Mouse (Mus musculus): ENCODE data around the gene Helq. TPM values are rescaled to one million over a fixed set of nuclear protein-coding genes. Genes with fewer than 3 reads are reported as not detected.

Gene Helq
- total and polyA plus RNA-seq, 2 experiments from 2014 or later = 9.0 to 17.9 TPM

DNA sequence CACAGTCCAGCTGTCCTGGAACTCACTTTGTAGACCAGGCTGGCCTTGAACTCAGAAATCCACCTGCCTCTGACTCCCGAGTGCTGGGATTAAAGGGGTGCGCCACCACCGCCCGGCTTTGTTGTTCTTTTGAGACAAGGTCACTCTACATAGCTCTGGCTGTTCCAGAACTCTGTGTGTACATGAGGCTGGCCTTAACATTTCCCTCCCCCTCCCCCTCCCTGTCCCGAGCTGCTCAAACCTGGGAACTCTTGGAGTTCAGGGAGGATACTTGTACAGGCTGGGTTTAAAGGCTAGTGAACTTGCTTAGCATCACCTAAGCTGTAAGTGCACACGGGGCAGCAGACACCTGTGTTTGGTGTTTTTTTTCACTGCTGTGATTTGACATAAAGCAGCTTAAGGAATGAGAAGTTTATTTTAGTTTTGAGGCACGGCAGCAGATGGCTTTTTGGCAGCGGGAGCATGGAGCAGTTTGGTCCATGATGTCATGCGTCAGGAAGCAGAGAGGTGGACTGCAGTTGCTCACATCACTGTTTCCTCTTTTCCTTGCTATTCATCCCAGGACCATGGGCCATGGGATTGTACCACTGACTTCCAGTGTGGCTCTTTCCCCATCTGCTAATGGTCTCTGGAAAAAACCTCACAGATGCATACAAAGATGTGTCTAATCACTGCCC lies 37.6 kb upstream of the Helq start:
- ATAC-seq (no peak), DNase-seq (no peak)
- no peak for TF ChIP-seq CTCF (IDR thresholded peaks at IDR 0.05; ENCODE audit: low read depth)
- Histone ChIP-seq H3K4me3 (ENCODE audit: low read depth, low read length) (no peak overlapping the region), H3K9ac (no peak overlapping the region), H3K36me3 (ENCODE audit: insufficient read depth) (no peaks in the 10 kb centered on the region), H3K27ac (ENCODE audit: low read depth, low read length) (no peak overlapping the region), H3K4me1 (ENCODE audit: insufficient read depth) (no peaks in the 10 kb centered on the region), H3K4me2 (ENCODE audit: low read depth) (no peak overlapping the region), H3K9me3 (ENCODE audit: low read length) (no peaks in the 10 kb centered on the region), H3K27me3 (ENCODE audit: insufficient read depth, low read length) (no peaks in the 10 kb centered on the region)
- 68% methylated on average over 9 of the region's 9 CpGs for WGBS

DNA sequence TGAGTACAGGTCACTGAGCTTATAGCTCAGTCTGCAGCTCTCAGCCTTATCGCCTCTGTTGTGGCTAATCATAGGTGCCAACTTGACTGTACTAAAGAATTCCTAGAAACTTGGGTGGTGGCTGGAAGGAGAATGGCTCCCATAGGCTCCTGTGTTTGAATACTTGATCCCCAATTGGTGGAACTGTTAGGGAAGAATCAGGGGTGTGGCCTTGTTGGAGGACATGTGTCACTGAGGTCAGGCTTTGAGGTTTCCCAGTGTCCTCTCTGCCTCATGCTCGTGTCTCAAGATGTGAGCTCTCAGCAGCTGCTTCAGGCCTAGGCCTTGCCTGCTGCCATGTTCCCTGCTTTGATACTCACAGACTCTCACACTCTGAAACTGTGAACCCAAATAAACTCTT lies 35.4 kb upstream of the Helq start:
- H3K27me3 ChIP-seq (ENCODE audit: insufficient read depth, low read length) = no peaks in the 10 kb centered on the region
- H3K4me2 ChIP-seq (ENCODE audit: low read depth) = no peak overlapping the region
- ATAC-seq (no peak), DNase-seq (no peak)
- no peaks in the 10 kb centered on the region for H3K9me3 ChIP-seq (ENCODE audit: low read length)
- no peak overlapping the region for H3K4me3 ChIP-seq (ENCODE audit: low read depth, low read length)
- no peaks in the 10 kb centered on the region for H3K4me1 ChIP-seq (ENCODE audit: insufficient read depth)
- no peak overlapping the region for H3K27ac ChIP-seq (ENCODE audit: low read depth, low read length)
- 91% methylated on average over 2 of the region's 2 CpGs for WGBS
- no peaks in the 10 kb centered on the region for H3K36me3 ChIP-seq (ENCODE audit: insufficient read depth)
- TF ChIP-seq CTCF (IDR thresholded peaks at IDR 0.05; ENCODE audit: low read depth) = no peak
- H3K9ac ChIP-seq = no peak overlapping the region

DNA sequence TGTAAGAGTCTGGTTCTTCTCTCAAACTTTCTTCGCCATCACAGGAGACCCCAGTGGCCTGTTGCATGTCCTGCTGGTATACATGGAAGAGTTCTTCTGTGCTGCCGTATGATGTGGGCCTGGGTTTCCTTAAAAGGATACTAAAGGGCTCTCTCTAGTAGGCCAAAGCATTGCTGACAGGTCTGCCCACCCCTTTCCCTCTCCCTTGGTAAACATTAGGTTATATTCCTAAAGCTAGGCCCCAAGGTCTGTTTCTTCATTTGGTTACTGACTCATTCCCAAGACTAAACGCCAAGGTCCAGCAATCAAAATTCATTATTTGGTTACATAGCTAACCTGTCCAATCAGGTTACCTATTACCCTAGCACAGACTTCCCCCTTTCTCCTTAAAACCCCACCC lies 34.3 kb upstream of the Helq start:
- WGBS = 89% methylated on average over 3 of the region's 3 CpGs
- H3K27me3 ChIP-seq (ENCODE audit: insufficient read depth, low read length) = no peaks in the 10 kb centered on the region
- H3K9me3 ChIP-seq (ENCODE audit: low read length) = no peaks in the 10 kb centered on the region
- H3K36me3 ChIP-seq (ENCODE audit: insufficient read depth) = no peaks in the 10 kb centered on the region
- no peak overlapping the region for H3K4me3 ChIP-seq (ENCODE audit: low read depth, low read length)
- ATAC-seq (no peak), DNase-seq (no peak)
- no peak overlapping the region for H3K27ac ChIP-seq (ENCODE audit: low read depth, low read length)
- no peaks in the 10 kb centered on the region for H3K4me1 ChIP-seq (ENCODE audit: insufficient read depth)
- no peak overlapping the region for H3K4me2 ChIP-seq (ENCODE audit: low read depth)
- no peak overlapping the region for H3K9ac ChIP-seq
- no peak for TF ChIP-seq CTCF (IDR thresholded peaks at IDR 0.05; ENCODE audit: low read depth)

DNA sequence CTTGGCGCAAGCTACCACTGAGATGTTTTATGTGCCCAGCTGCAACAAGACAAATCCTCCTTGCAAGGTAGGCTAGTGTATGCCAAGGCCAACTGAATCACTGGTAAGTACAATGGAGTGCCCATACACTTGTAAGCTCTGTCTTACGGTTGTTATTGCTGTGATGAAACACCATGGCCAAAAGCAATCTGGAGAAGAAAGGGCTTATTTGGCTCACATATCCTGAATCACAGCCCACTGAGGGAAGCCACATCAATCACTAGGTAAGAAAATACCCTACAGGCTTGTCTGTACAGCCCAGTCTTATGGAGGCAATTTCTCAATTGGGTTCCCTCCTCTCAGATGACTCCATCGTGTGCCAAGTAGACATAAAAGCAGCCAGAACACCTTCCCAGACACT lies 30.3 kb upstream of the Helq start:
- Histone ChIP-seq H3K27me3 (ENCODE audit: insufficient read depth, low read length) (no peaks in the 10 kb centered on the region), H3K9ac (no peak overlapping the region), H3K4me3 (ENCODE audit: low read depth, low read length) (no peak overlapping the region), H3K27ac (ENCODE audit: low read depth, low read length) (no peak overlapping the region), H3K9me3 (ENCODE audit: low read length) (no peaks in the 10 kb centered on the region), H3K4me1 (ENCODE audit: insufficient read depth) (no peaks in the 10 kb centered on the region), H3K4me2 (ENCODE audit: low read depth) (no peak overlapping the region), H3K36me3 (ENCODE audit: insufficient read depth) (no peaks in the 10 kb centered on the region)
- ATAC-seq (no peak), DNase-seq (no peak)
- TF ChIP-seq CTCF (IDR thresholded peaks at IDR 0.05; ENCODE audit: low read depth) = no peak
- 83% methylated on average over 3 of the region's 3 CpGs for WGBS

DNA sequence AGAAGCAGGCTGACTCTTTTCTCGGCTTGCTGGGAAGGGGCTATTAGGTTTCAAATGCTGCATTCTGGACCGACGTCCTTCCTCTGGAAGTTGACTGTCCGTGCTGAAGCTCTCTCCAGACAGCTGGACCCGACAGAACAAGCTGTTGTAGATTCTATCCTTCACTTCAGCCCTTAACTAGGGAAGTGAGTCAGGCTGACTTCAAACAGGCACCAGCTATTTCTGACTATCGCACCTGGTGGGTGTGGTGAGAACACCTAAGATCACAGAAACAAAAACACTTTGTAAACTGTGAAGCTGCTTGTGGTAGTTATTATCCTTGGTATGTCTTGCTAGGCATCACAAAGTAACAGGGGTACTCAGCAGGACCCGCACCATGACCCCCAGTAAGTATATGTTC lies 28.1 kb upstream of the Helq start:
- Histone ChIP-seq H3K27ac (ENCODE audit: low read depth, low read length) (no peak overlapping the region), H3K9ac (no peak overlapping the region), H3K27me3 (ENCODE audit: insufficient read depth, low read length) (no peaks in the 10 kb centered on the region), H3K9me3 (ENCODE audit: low read length) (no peaks in the 10 kb centered on the region), H3K36me3 (ENCODE audit: insufficient read depth) (no peaks in the 10 kb centered on the region), H3K4me3 (ENCODE audit: low read depth, low read length) (no peak overlapping the region), H3K4me2 (ENCODE audit: low read depth) (no peak overlapping the region), H3K4me1 (ENCODE audit: insufficient read depth) (no peaks in the 10 kb centered on the region)
- no peak for TF ChIP-seq CTCF (IDR thresholded peaks at IDR 0.05; ENCODE audit: low read depth)
- ATAC-seq (no peak), DNase-seq (no peak)
- WGBS = 77% methylated on average over 7 of the region's 7 CpGs

DNA sequence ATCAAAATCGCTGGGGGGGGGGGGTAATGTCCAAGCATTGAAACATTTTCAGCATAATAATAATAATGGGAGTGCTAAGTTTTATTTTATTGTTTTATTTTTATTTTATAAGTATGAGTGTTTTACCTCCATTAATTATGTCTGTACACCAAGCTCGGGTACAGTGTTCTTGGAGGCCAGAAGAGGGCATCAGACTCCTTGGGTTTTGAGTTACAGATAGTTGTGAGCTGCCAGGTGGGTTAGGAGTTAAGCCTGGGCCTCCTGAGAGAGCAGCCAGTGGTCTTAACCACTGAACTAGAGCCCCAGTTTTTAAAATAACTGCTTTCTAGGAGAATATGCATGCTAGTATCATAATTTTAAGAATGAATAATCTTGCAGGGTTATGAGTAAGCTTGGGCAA lies 27.6 kb upstream of the Helq start:
- Histone ChIP-seq H3K4me2 (ENCODE audit: low read depth) (no peak overlapping the region), H3K4me1 (ENCODE audit: insufficient read depth) (0 out of 2 replicates have a peak, but pooled peaks cover 4% of the 10 kb centered on the region), H3K9me3 (ENCODE audit: low read length) (no peaks in the 10 kb centered on the region), H3K36me3 (ENCODE audit: insufficient read depth) (no peaks in the 10 kb centered on the region), H3K4me3 (ENCODE audit: low read depth, low read length) (no peak overlapping the region), H3K9ac (no peak overlapping the region), H3K27ac (ENCODE audit: low read depth, low read length) (no peak overlapping the region), H3K27me3 (ENCODE audit: insufficient read depth, low read length) (no peaks in the 10 kb centered on the region)
- ATAC-seq = no peak
- TF ChIP-seq CTCF (IDR thresholded peaks at IDR 0.05; ENCODE audit: low read depth) = no peak; the same call in 1 of the 2 replicates
- no peak for DNase-seq
- WGBS = 29% methylated on average over 2 of the region's 2 CpGs

DNA sequence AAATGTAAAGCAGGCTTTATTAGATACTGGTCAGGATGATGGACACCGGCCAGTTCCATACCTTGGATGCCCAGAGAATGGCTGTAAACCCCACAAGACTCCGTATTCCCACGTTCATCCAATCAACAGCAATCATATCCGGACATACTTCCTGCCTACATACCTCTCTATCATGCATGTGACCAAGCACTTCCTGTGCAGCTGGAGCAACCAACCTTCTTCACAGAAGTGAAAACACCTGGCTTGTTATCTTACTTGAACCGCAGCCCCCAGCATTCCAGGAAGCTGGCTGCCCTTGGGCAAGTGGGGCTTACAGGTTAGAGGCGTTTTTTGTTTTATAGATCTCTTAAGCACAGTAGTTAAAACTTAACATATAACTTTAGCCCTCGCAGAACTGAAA lies 24.4 kb upstream of the Helq start:
- Histone ChIP-seq H3K27me3 (ENCODE audit: insufficient read depth, low read length) (no peaks in the 10 kb centered on the region), H3K36me3 (ENCODE audit: insufficient read depth) (no peaks in the 10 kb centered on the region), H3K4me3 (ENCODE audit: low read depth, low read length) (no peak overlapping the region), H3K9me3 (ENCODE audit: low read length) (no peaks in the 10 kb centered on the region), H3K27ac (ENCODE audit: low read depth, low read length) (no peak overlapping the region), H3K4me1 (ENCODE audit: insufficient read depth) (peaks cover 8% of the 10 kb centered on the region; the same call in 1 of the 2 replicates), H3K4me2 (ENCODE audit: low read depth) (no peak overlapping the region), H3K9ac (no peak overlapping the region)
- DNase-seq = no peak
- no peak for TF ChIP-seq CTCF (IDR thresholded peaks at IDR 0.05; ENCODE audit: low read depth)
- 90% methylated on average over 7 of the region's 7 CpGs for WGBS
- no peak for ATAC-seq
